In genomic region chr14:33320856-33321255, GRCm38 (mm10) we compare ENCODE assay signal across 9 mouse cellular contexts.
A peak's percentile ranks its signal among the peaks of the same experiment; 100 is the strongest.
DNase-seq lines count a peak whose midpoint lies in the region; ATAC-seq and TF ChIP-seq lines count a peak whose summit lies in the region.
"Had no signal": no experiment of that assay in that cellular context is flagged by ENCODE, and none has a peak within 500 bp of the region (broad histone marks: within the 10 kb centered on the region; RNA-seq: fewer than 3 reads in every experiment).

No protein-coding gene starts in this region.

- no peak overlapping the region for H3K27ac ChIP-seq in hindbrain, embryonic 10.5 days
- no peak overlapping the region for H3K27ac ChIP-seq in hindbrain, embryonic 11.5 days (ENCODE audit: low read depth, low read length)
- no peak overlapping the region for H3K27ac ChIP-seq in forebrain, embryonic 13.5 days
- H3K27ac ChIP-seq in kidney, postnatal 0 days: peak overlapping the region; percentile 58
- no peak overlapping the region for H3K27ac ChIP-seq in midbrain, embryonic 16.5 days (ENCODE audit: low read length)

- no peak for ATAC-seq in hindbrain, embryonic 11.5 days (ENCODE audit: low FRiP score)
- ATAC-seq in forebrain, embryonic 13.5 days: no peak
- ATAC-seq in kidney, postnatal 0 days (replicated peaks; ENCODE audit: low FRiP score, low read depth): 0 out of 2 replicates have a peak, but pooled peaks have one; percentile 14
- no peak for ATAC-seq in midbrain, embryonic 16.5 days

- no peak overlapping the region for H3K4me2 ChIP-seq in hindbrain, embryonic 11.5 days (replicated peaks; ENCODE audit: low read depth, low read length)
- H3K4me2 ChIP-seq in forebrain, embryonic 13.5 days: peak overlapping the region; percentile 98
- peak overlapping the region; percentile 100 for H3K4me2 ChIP-seq in kidney, postnatal 0 days (ENCODE audit: low read length)
- peak overlapping the region; percentile 99; the same call in 1 of the 2 replicates for H3K4me2 ChIP-seq in midbrain, embryonic 16.5 days (ENCODE audit: low read length)

- no peaks in the 10 kb centered on the region for H3K9me3 ChIP-seq in hindbrain, embryonic 10.5 days
- H3K9me3 ChIP-seq in hindbrain, embryonic 11.5 days (ENCODE audit: control insufficient read depth, low read length): no peaks in the 10 kb centered on the region
- H3K9me3 ChIP-seq in forebrain, embryonic 13.5 days (replicated peaks): no peaks in the 10 kb centered on the region
- no peaks in the 10 kb centered on the region for H3K9me3 ChIP-seq in kidney, postnatal 0 days (replicated peaks; ENCODE audit: low read length)
- H3K9me3 ChIP-seq in midbrain, embryonic 16.5 days (replicated peaks; ENCODE audit: control insufficient read depth, low read length, poor library complexity, severe bottlenecking): no peaks in the 10 kb centered on the region

- peaks cover 57% of the 10 kb centered on the region for H3K27me3 ChIP-seq in hindbrain, embryonic 10.5 days (ENCODE audit: insufficient read depth, poor library complexity, severe bottlenecking)
- H3K27me3 ChIP-seq in hindbrain, embryonic 11.5 days (ENCODE audit: control insufficient read depth, insufficient read depth, low read length): peaks cover 29% of the 10 kb centered on the region
- peaks cover 35% of the 10 kb centered on the region for H3K27me3 ChIP-seq in forebrain, embryonic 13.5 days
- no peaks in the 10 kb centered on the region for H3K27me3 ChIP-seq in kidney, postnatal 0 days (ENCODE audit: insufficient read depth, low read length)
- peaks cover 22% of the 10 kb centered on the region for H3K27me3 ChIP-seq in midbrain, embryonic 16.5 days (ENCODE audit: control insufficient read depth, insufficient read depth, low read depth, low read length)
- H3K27me3 ChIP-seq: Patski had no signal

- no peak for TF ChIP-seq CTCF in kidney, postnatal 0 days (IDR thresholded peaks at IDR 0.05; ENCODE audit: low read depth)

- 10% methylated on average over 7 of the region's 7 CpGs for WGBS in hindbrain, embryonic 10.5 days
- WGBS in hindbrain, embryonic 11.5 days: 10% methylated on average over 7 of the region's 7 CpGs
- WGBS in forebrain, embryonic 13.5 days: 4% methylated on average over 7 of the region's 7 CpGs
- WGBS in kidney, postnatal 0 days: 11% methylated on average over 7 of the region's 7 CpGs
- WGBS in midbrain, embryonic 16.5 days: 5% methylated on average over 7 of the region's 7 CpGs

- peak; percentile 16 for DNase-seq in hindbrain, embryonic 10.5 days (ENCODE audit: low spot score)
- DNase-seq in hindbrain, embryonic 11.5 days (ENCODE audit: low spot score): no peak
- DNase-seq in kidney, postnatal 0 days (ENCODE audit: low spot score): peak; percentile 52
- DNase-seq in left cerebral cortex, adult 18-20 months (ENCODE audit: low spot score in 2 of 2): no peak
- DNase-seq in right cerebral cortex, postnatal 14 days: no peak
- no peak for DNase-seq in layer of hippocampus, postnatal 10 days (ENCODE audit: low spot score in 2 of 2)

- no peaks in the 10 kb centered on the region for H3K36me3 ChIP-seq in hindbrain, embryonic 10.5 days
- no peaks in the 10 kb centered on the region for H3K36me3 ChIP-seq in hindbrain, embryonic 11.5 days (ENCODE audit: control insufficient read depth, insufficient read depth, low read length)
- H3K36me3 ChIP-seq in forebrain, embryonic 13.5 days (ENCODE audit: poor library complexity, severe bottlenecking): no peaks in the 10 kb centered on the region
- H3K36me3 ChIP-seq in kidney, postnatal 0 days (ENCODE audit: insufficient read depth, low read length): no peaks in the 10 kb centered on the region
- no peaks in the 10 kb centered on the region for H3K36me3 ChIP-seq in midbrain, embryonic 16.5 days (ENCODE audit: control insufficient read depth, insufficient read depth, low read length)

- peak overlapping the region; percentile 72 for H3K4me3 ChIP-seq in hindbrain, embryonic 10.5 days
- H3K4me3 ChIP-seq in hindbrain, embryonic 11.5 days (ENCODE audit: low read depth, low read length): no peak overlapping the region
- peak overlapping the region; percentile 63; the same call in 1 of the 2 replicates for H3K4me3 ChIP-seq in forebrain, embryonic 13.5 days
- H3K4me3 ChIP-seq in kidney, postnatal 0 days (replicated peaks; ENCODE audit: low read depth, low read length): peak overlapping the region; percentile 63
- H3K4me3 ChIP-seq in midbrain, embryonic 16.5 days (ENCODE audit: low read depth, low read length): no peak overlapping the region

- H3K4me1 ChIP-seq in hindbrain, embryonic 10.5 days (replicated peaks): peaks cover 36% of the 10 kb centered on the region
- 0 out of 2 replicates have a peak, but pooled peaks cover 2% of the 10 kb centered on the region for H3K4me1 ChIP-seq in hindbrain, embryonic 11.5 days (replicated peaks; ENCODE audit: control insufficient read depth, insufficient read depth, low read length)
- peaks cover 21% of the 10 kb centered on the region for H3K4me1 ChIP-seq in forebrain, embryonic 13.5 days
- peaks cover 5% of the 10 kb centered on the region for H3K4me1 ChIP-seq in kidney, postnatal 0 days (replicated peaks; ENCODE audit: insufficient read depth, low read length)
- H3K4me1 ChIP-seq in midbrain, embryonic 16.5 days (ENCODE audit: control insufficient read depth, insufficient read depth, low read length): peaks cover 6% of the 10 kb centered on the region; the same call in 1 of the 2 replicates

- no peak overlapping the region for H3K9ac ChIP-seq in hindbrain, embryonic 11.5 days (ENCODE audit: low read depth, low read length)
- no peak overlapping the region for H3K9ac ChIP-seq in forebrain, embryonic 13.5 days
- H3K9ac ChIP-seq in kidney, postnatal 0 days (ENCODE audit: low read depth, low read length): no peak overlapping the region
- no peak overlapping the region for H3K9ac ChIP-seq in midbrain, embryonic 16.5 days (ENCODE audit: low read depth, low read length)

Comparison
In these comparisons a context has a peak if more than half of its experiments do, and no peak if none do; other contexts are left out.
1. DNase-seq: peak in hindbrain, embryonic 10.5 days (single experiment) and kidney, postnatal 0 days (single experiment); none in hindbrain, embryonic 11.5 days (single experiment), left cerebral cortex, adult 18-20 months (0 of 2), right cerebral cortex, postnatal 14 days (single experiment) and layer of hippocampus, postnatal 10 days (0 of 2).
2. H3K4me3 ChIP-seq: peak in hindbrain, embryonic 10.5 days (single experiment), forebrain, embryonic 13.5 days (single experiment) and kidney, postnatal 0 days (single experiment); none in hindbrain, embryonic 11.5 days (single experiment) and midbrain, embryonic 16.5 days (single experiment).